Mouse (Mus musculus) liver, embryonic 11.5 days (tissue): Measurements from ENCODE around the gene C530008M17Rik. TPM values are rescaled to one million over a fixed set of nuclear protein-coding genes. Genes with fewer than 3 reads are reported as not detected.
A peak's percentile ranks its signal among the peaks of the same experiment; 100 is the strongest.

ENCODE experiments used
- ATAC-seq: fragments of 200-750 bp; cut with Nextera tagmentation; replicated peaks from 2 replicates; pipeline ENCODE4 v1.8.0; 2017; ENCODE audit warnings: moderate number of reproducible peaks, mild to moderate bottlenecking, moderate TSS enrichment, moderate library complexity; ENCODE audit not compliant: low FRiP score
- DNase-seq: peaks from one replicate; pipeline ENCODE4 v3.0.0-alpha.2; 2017; ENCODE audit warnings: low spot score
- H3K27ac ChIP-seq: fragments of 300-500 bp; sonication (generic); 2 replicates; pipeline ENCODE4 v1.5.1; 2014; ENCODE audit warnings: mild to moderate bottlenecking, low read depth, low read length, control low read depth
- H3K27me3 ChIP-seq: fragments of 300-500 bp; sonication (generic); replicated peaks from 2 replicates; pipeline ENCODE4 v1.6.1; 2014; ENCODE audit warnings: low read length, mixed read lengths; ENCODE audit not compliant: control insufficient read depth, insufficient read depth
- H3K36me3 ChIP-seq: fragments of 300-500 bp; sonication (generic); 2 replicates; pipeline ENCODE4 v1.6.1; 2014; ENCODE audit warnings: mild to moderate bottlenecking, low read length, moderate library complexity, mixed read lengths; ENCODE audit not compliant: control insufficient read depth, insufficient read depth
- H3K4me1 ChIP-seq: fragments of 300-500 bp; sonication (generic); replicated peaks from 2 replicates; pipeline ENCODE4 v1.6.1; 2014; ENCODE audit warnings: low read length, mixed read lengths; ENCODE audit not compliant: control insufficient read depth, insufficient read depth
- H3K4me2 ChIP-seq: fragments of 300-500 bp; sonication (generic); 2 replicates; pipeline ENCODE4 v1.6.1; 2014; ENCODE audit warnings: mild to moderate bottlenecking, control low read depth, moderate library complexity
- H3K4me3 ChIP-seq: fragments of 300-500 bp; sonication (generic); 2 replicates; pipeline ENCODE4 v1.5.1; 2014; ENCODE audit warnings: low read depth, low read length, control low read depth
- H3K9ac ChIP-seq: fragments of 300-500 bp; sonication (generic); 2 replicates; pipeline ENCODE4 v1.6.1; 2014; ENCODE audit warnings: low read depth, low read length, control low read depth
- H3K9me3 ChIP-seq: fragments of 300-500 bp; sonication (generic); 2 replicates; pipeline ENCODE4 v1.6.1; 2016; ENCODE audit warnings: low read length, inconsistent platforms, mixed read lengths; ENCODE audit not compliant: control insufficient read depth
- WGBS: fragments of 180-500 bp; shearing (Covaris S2); extraction: QIAGEN DNeasy Blood & Tissue Kit; methylation state at CpG from one replicate; pipeline ENCODE4 v1.1.7; 2014; 5-methylcytosine and 5-hydroxymethylcytosine counted together
- polyA plus RNA-seq: library from polyadenylated mRNA; unstranded; fragments of >200 nt; fragmentation: Nextera tagmentation; extraction: Ambion mirVana; gene quantifications from 2 replicates; pipeline ENCODE4 v1.2.1, GENCODE M21; 2014

Gene C530008M17Rik
- polyA plus RNA-seq, 1 experiment from 2014 or later = 10.8 TPM

DNA sequence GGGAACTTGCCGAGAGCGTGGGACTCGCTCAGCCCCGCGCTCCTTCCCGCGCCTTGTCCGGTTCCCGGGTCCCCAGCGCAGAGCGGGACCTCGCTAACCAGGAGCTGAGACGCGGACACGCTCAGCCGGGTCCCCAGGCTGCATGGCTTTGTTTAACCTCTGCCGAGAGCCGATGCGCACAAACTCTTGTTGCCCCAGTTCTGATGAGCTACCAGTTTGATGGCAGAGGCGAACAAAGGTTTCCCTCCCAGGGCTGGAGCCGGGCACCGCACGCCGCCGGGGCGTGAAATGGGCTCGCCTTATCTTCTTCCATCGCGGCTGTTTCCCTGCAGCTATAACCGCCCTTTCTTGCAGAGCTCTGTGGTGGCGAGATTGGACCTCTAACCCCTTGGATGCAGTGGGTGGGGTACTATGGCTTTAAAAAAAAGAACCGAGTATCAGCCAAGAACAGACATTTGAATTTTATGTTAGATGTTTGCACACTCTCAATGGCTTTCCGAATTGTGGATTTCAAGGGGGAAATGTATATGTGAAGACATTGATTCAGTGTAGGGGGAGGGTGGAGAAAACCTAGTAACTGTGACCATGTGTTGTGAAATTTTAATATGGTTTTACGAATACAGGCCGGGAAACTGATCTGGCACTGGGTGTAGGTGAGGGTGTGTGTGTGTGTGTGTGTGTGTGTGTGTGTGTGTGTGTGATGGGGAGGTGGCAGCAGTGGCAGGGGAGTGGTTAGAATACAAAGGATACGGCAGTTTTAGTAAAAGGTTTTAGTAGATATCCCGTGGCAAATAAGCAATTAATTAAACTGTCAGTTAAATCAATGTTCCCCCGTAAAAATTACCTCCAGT, 2.0 kb downstream of the C530008M17Rik start:
- DNase-seq (no peak), ATAC-seq (peak; percentile 93)
- Histone ChIP-seq H3K9ac (peak overlapping the region; percentile 96), H3K9me3 (no peaks in the 10 kb centered on the region), H3K27me3 (no peaks in the 10 kb centered on the region), H3K4me3 (peak overlapping the region; percentile 82), H3K4me2 (peak overlapping the region; percentile 72), H3K27ac (peak overlapping the region; percentile 90), H3K36me3 (no peaks in the 10 kb centered on the region), H3K4me1 (peaks cover 20% of the 10 kb centered on the region)
- 3% methylated on average over 38 of the region's 38 CpGs for WGBS

DNA sequence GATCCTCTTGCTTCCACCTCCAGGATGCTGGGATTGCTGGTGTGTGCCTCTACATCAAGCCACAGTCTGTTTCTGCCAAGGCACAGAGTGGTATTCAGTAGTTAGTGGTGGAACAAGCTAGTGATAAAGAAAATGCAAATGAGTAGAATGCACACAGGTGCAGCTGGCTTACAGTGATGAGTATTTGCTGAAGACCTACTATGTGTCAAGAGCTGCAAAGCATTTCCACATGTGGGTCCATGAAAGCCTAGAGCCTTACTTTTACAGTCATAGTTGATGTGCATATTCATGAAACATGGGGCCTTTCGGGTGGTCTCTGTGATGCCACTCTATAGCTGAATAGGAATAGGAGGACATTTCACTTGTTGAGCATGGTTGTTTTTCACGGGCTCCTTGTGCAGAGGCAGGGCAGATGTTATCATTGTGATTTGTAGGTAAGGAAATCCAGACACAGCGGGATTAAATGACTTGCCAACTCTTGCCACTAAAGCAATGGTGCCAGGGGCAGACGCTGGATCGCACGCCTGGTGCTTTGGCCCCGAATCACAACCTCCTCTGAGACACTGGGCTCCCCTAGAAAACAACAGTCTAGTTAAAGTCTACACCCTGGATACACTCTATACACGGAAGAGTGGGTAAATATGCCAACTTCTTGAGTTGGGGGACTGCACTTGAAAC, 3.8 kb downstream of the C530008M17Rik start:
- no peak for ATAC-seq
- 85% methylated on average over 8 of the region's 8 CpGs for WGBS
- H3K4me2 ChIP-seq = no peak overlapping the region
- no peaks in the 10 kb centered on the region for H3K36me3 ChIP-seq
- H3K27me3 ChIP-seq = no peaks in the 10 kb centered on the region
- DNase-seq = no peak
- 0 out of 2 replicates have a peak overlapping the region, but pooled peaks have one; percentile 5 for H3K9ac ChIP-seq
- H3K4me1 ChIP-seq = peaks cover 20% of the 10 kb centered on the region
- H3K27ac ChIP-seq = no peak overlapping the region
- H3K4me3 ChIP-seq = no peak overlapping the region
- H3K9me3 ChIP-seq = no peaks in the 10 kb centered on the region

DNA sequence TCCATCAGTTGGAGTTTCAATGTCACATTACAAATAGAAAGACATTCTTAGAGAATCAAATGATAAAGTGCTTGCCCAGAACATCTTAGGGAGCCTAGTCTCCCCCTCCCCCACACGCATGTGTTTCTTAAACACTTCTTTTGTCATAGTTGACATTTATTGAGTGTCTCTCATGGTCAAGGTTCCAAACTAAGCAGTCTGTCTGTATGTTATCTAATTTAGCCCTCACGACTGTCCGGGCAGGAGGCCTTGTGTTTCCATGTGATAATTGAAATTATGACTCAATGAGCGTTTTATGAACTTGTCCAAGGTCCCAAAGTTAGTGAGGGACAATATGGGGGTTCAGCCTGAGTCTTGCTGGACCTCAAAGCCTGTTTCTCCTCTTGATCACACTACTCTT, 5.0 kb downstream of the C530008M17Rik start:
- no peak for DNase-seq
- no peaks in the 10 kb centered on the region for H3K9me3 ChIP-seq
- no peak overlapping the region for H3K4me3 ChIP-seq
- H3K27ac ChIP-seq = no peak overlapping the region
- no peaks in the 10 kb centered on the region for H3K36me3 ChIP-seq
- H3K27me3 ChIP-seq = no peaks in the 10 kb centered on the region
- H3K9ac ChIP-seq = no peak overlapping the region
- H3K4me1 ChIP-seq = peaks cover 20% of the 10 kb centered on the region
- WGBS = 39% methylated on average over 4 of the region's 4 CpGs
- H3K4me2 ChIP-seq = no peak overlapping the region
- no peak for ATAC-seq

DNA sequence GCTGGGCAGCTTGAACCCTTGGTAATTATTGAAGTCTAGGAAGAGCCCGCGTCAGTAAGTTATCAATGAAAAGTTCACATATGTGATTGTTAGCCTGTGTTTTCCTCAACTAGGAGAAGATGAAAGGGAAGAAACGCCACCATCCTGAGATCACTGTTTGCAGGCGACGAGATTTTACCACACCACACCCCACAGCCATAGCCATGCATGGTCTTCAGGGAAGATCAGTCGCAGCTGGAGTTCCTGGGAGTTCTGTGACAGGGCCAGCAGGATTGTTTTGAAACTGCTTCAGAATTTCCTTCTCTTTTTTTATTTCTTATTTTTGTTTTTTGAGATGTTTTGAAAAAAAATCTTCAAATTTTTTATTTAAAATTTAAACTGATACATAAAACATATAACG, 8.6 kb downstream of the C530008M17Rik start:
- WGBS = 81% methylated on average over 7 of the region's 7 CpGs
- H3K4me2 ChIP-seq = no peak overlapping the region
- no peak overlapping the region for H3K27ac ChIP-seq
- peaks cover 14% of the 10 kb centered on the region for H3K4me1 ChIP-seq
- DNase-seq (no peak), ATAC-seq (no peak)
- no peaks in the 10 kb centered on the region for H3K27me3 ChIP-seq
- no peak overlapping the region for H3K4me3 ChIP-seq
- H3K9me3 ChIP-seq = no peaks in the 10 kb centered on the region
- no peaks in the 10 kb centered on the region for H3K36me3 ChIP-seq
- H3K9ac ChIP-seq = no peak overlapping the region

DNA sequence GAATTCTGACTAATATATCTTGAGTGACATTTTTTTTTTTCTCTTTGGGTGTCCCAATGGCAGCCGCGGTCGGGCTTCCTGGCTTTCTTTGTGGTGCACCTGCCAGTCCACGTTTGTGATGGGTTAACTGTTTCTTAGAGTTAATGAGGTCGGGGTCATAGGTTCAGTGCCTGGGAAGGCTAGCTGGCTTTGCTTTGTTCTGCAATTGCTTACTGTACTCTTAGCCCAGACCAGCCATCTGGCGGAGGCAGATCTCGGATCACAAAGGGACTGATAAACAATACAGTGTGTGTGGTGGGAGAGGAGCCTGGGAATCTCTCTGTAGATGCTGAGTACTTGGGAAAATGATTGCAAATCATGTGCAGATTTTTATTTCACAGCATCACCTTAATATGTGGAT, 9.1 kb downstream of the C530008M17Rik start:
- ATAC-seq (no peak), DNase-seq (no peak)
- H3K9me3 ChIP-seq = no peaks in the 10 kb centered on the region
- no peaks in the 10 kb centered on the region for H3K36me3 ChIP-seq
- no peak overlapping the region for H3K4me3 ChIP-seq
- H3K4me2 ChIP-seq = no peak overlapping the region
- no peaks in the 10 kb centered on the region for H3K27me3 ChIP-seq
- H3K4me1 ChIP-seq = peaks cover 10% of the 10 kb centered on the region; the same call in 1 of the 2 replicates
- H3K9ac ChIP-seq = no peak overlapping the region
- H3K27ac ChIP-seq = no peak overlapping the region
- 42% methylated on average over 7 of the region's 7 CpGs for WGBS

DNA sequence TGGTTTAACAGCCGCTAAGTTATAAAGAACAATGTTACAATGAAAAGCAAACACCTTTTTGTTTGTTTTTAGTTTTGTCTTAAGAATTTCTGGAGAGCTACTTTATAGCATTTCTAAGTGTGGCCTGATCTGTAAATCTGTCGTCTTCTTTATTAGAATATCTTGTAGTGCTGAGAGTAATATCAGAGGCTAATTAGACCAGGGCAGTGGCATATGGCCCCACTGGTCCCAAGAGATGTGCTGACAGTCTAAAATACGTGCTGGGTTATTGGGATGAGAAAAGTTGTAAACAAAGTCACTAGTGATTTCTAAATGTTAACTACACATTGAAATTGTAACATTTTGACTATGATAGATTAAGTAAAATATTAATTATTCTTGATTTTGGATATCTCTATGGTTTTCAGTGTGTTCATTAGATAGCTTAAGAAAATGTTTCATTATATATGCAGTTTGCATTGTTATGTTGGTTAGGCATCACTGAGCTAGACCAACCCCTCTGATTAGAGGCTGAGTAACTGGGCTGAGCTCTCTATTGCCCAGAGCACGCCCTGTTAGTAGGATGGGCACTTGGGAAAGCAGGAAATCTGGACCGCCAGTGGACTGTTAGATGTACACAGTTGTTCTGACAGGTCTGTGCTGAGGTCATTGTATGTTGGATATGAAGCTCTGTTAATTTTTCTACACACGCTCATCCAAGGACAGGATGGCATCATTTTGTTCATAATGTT, 9.9 kb downstream of the C530008M17Rik start:
- H3K27ac ChIP-seq = no peak overlapping the region
- 84% methylated on average over 6 of the region's 6 CpGs for WGBS
- H3K4me1 ChIP-seq = 0 out of 2 replicates have a peak, but pooled peaks cover 3% of the 10 kb centered on the region
- H3K9me3 ChIP-seq = no peaks in the 10 kb centered on the region
- H3K27me3 ChIP-seq = no peaks in the 10 kb centered on the region
- no peak overlapping the region for H3K4me2 ChIP-seq
- no peak overlapping the region for H3K9ac ChIP-seq
- DNase-seq = no peak
- H3K4me3 ChIP-seq = no peak overlapping the region
- ATAC-seq = no peak
- H3K36me3 ChIP-seq = no peaks in the 10 kb centered on the region

DNA sequence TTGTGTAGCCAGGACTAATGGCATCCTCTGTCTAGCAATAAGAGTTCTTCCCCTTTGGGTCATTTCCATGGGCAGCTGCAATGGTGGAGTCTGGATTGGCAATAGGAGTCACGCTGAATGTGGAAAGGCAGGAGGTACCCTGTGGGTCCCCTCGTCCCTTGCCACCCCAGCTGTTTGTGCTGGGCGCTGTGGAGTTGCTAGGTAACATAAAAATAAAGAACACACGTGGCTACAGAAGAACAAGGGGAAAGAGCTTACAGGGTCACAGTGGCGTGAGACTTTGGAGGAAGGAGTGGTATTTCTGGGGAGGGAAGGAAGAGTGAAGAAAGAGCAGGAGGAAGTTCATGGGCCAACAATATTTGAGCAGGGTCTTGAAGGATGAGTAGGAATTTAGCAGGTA, 11.8 kb downstream of the C530008M17Rik start:
- 72% methylated on average over 5 of the region's 5 CpGs for WGBS
- H3K36me3 ChIP-seq = no peaks in the 10 kb centered on the region
- no peaks in the 10 kb centered on the region for H3K4me1 ChIP-seq
- H3K9ac ChIP-seq = no peak overlapping the region
- H3K9me3 ChIP-seq = no peaks in the 10 kb centered on the region
- H3K4me2 ChIP-seq = no peak overlapping the region
- H3K27ac ChIP-seq = no peak overlapping the region
- H3K27me3 ChIP-seq = no peaks in the 10 kb centered on the region
- no peak overlapping the region for H3K4me3 ChIP-seq
- no peak for ATAC-seq
- DNase-seq = no peak

DNA sequence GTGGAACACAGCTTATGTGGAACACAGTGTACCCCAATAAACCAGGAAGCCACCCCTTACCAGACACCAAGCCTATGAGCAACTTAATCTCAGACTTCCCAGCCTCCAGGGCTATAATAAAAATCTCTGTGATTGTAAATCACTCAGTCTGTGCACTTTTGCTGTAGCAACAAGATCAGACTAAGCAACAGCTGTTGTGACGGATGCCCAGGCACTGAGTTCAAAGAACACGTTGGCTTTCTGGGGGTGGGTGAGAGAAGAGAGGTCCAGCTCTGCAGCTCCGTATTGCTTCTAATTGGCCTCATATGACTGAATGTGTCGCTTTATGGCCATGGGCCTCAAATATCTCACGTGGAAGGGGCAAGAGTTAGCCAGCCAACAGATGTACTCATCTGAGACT, 12.2 kb downstream of the C530008M17Rik start:
- Histone ChIP-seq H3K27me3 (no peaks in the 10 kb centered on the region), H3K27ac (no peak overlapping the region), H3K4me1 (no peaks in the 10 kb centered on the region), H3K9ac (no peak overlapping the region), H3K36me3 (no peaks in the 10 kb centered on the region), H3K9me3 (no peaks in the 10 kb centered on the region), H3K4me2 (no peak overlapping the region), H3K4me3 (no peak overlapping the region)
- ATAC-seq (no peak), DNase-seq (no peak)
- WGBS = 85% methylated on average over 5 of the region's 5 CpGs
